Mouse (Mus musculus): Measurements from ENCODE around the gene Prr5. TPM values are rescaled to one million over a fixed set of nuclear protein-coding genes. Genes with fewer than 3 reads are reported as not detected.

Gene Prr5
- polyA plus RNA-seq, 1 experiment: 82.9 TPM

GRCm38 (mm10) chr15:84657384-84658064 lies 11.9 kb upstream of the Prr5 start:
- Histone ChIP-seq H3K4me1 (ENCODE audit: control insufficient read depth, insufficient read depth, insufficient read length, low read length) (0 out of 2 replicates have a peak, but pooled peaks cover 4% of the 10 kb centered on the region), H3K4me3 (ENCODE audit: low read depth, low read length) (no peak overlapping the region), H3K36me3 (ENCODE audit: control insufficient read depth, insufficient read depth, low read length) (no peaks in the 10 kb centered on the region), H3K27me3 (ENCODE audit: control insufficient read depth, insufficient read depth, low read length) (no peaks in the 10 kb centered on the region), H3K27ac (ENCODE audit: insufficient read depth, low read depth, low read length) (no peak overlapping the region)
- TF ChIP-seq POLR2A (IDR thresholded peaks at IDR 0.05; ENCODE audit: low read depth, low read length) (no peak), CTCF (IDR thresholded peaks at IDR 0.05; ENCODE audit: extremely low read depth, insufficient read length, insufficient replicate concordance, low read depth, low read length) (no peak)
- 58% methylated on average over 9 of the region's 9 CpGs for WGBS

GRCm38 (mm10) chr15:84658655-84659054 lies 10.8 kb upstream of the Prr5 start:
- Histone ChIP-seq H3K36me3 (ENCODE audit: control insufficient read depth, insufficient read depth, low read length) (no peaks in the 10 kb centered on the region), H3K27ac (ENCODE audit: insufficient read depth, low read depth, low read length) (no peak overlapping the region), H3K27me3 (ENCODE audit: control insufficient read depth, insufficient read depth, low read length) (peaks cover 7% of the 10 kb centered on the region; the same call in 1 of the 2 replicates), H3K4me3 (ENCODE audit: low read depth, low read length) (no peak overlapping the region), H3K4me1 (ENCODE audit: control insufficient read depth, insufficient read depth, insufficient read length, low read length) (peaks cover 7% of the 10 kb centered on the region)
- WGBS: 74% methylated on average over 5 of the region's 5 CpGs
- TF ChIP-seq CTCF (IDR thresholded peaks at IDR 0.05; ENCODE audit: extremely low read depth, insufficient read length, insufficient replicate concordance, low read depth, low read length) (no peak), POLR2A (IDR thresholded peaks at IDR 0.05; ENCODE audit: low read depth, low read length) (no peak)

- H3K4me3 ChIP-seq (ENCODE audit: low read depth, low read length): no peak overlapping the region
- H3K27ac ChIP-seq (ENCODE audit: insufficient read depth, low read depth, low read length): no peak overlapping the region
- TF ChIP-seq CTCF (IDR thresholded peaks at IDR 0.05; ENCODE audit: extremely low read depth, insufficient read length, insufficient replicate concordance, low read depth, low read length) (no peak), POLR2A (IDR thresholded peaks at IDR 0.05; ENCODE audit: low read depth, low read length) (no peak)
- no peaks in the 10 kb centered on the region for H3K36me3 ChIP-seq (ENCODE audit: control insufficient read depth, insufficient read depth, low read length)
- peaks cover 6% of the 10 kb centered on the region for H3K4me1 ChIP-seq (ENCODE audit: control insufficient read depth, insufficient read depth, insufficient read length, low read length)
- 82% methylated on average over 5 of the region's 5 CpGs for WGBS
- peaks cover 8% of the 10 kb centered on the region; the same call in 1 of the 2 replicates for H3K27me3 ChIP-seq (ENCODE audit: control insufficient read depth, insufficient read depth, low read length)
Measured at GRCm38 (mm10) chr15:84659856-84660255, 9.6 kb upstream of the Prr5 start.

- no peak for TF ChIP-seq POLR2A (IDR thresholded peaks at IDR 0.05; ENCODE audit: low read depth, low read length)
- TF ChIP-seq CTCF (IDR thresholded peaks at IDR 0.05; ENCODE audit: extremely low read depth, insufficient read length, insufficient replicate concordance, low read depth, low read length): no peak
- 78% methylated on average over 5 of the region's 5 CpGs for WGBS
Measured at GRCm38 (mm10) chr15:84661274-84661673, 8.1 kb upstream of the Prr5 start.

GRCm38 (mm10) chr15:84662952-84663684 lies 6.3 kb upstream of the Prr5 start:
- TF ChIP-seq CTCF (IDR thresholded peaks at IDR 0.05; ENCODE audit: extremely low read depth, insufficient read length, insufficient replicate concordance, low read depth, low read length) (no peak), POLR2A (IDR thresholded peaks at IDR 0.05; ENCODE audit: low read depth, low read length) (no peak)
- peak overlapping the region; percentile 64 for H3K4me3 ChIP-seq (ENCODE audit: low read depth, low read length)
- H3K4me1 ChIP-seq (ENCODE audit: control insufficient read depth, insufficient read depth, insufficient read length, low read length): peaks cover 6% of the 10 kb centered on the region
- H3K36me3 ChIP-seq (ENCODE audit: control insufficient read depth, insufficient read depth, low read length): no peaks in the 10 kb centered on the region
- peaks cover 8% of the 10 kb centered on the region; the same call in 1 of the 2 replicates for H3K27me3 ChIP-seq (ENCODE audit: control insufficient read depth, insufficient read depth, low read length)
- H3K27ac ChIP-seq (ENCODE audit: insufficient read depth, low read depth, low read length): no peak overlapping the region
- 1% methylated on average over 56 of the region's 56 CpGs for WGBS

More at GRCm38 (mm10) chr15:84661274-84661673, 8.1 kb upstream of the Prr5 start:
- H3K4me1 ChIP-seq (ENCODE audit: control insufficient read depth, insufficient read depth, insufficient read length, low read length): peaks cover 6% of the 10 kb centered on the region
- peaks cover 8% of the 10 kb centered on the region; the same call in 1 of the 2 replicates for H3K27me3 ChIP-seq (ENCODE audit: control insufficient read depth, insufficient read depth, low read length)
- H3K4me3 ChIP-seq (ENCODE audit: low read depth, low read length): no peak overlapping the region
- H3K27ac ChIP-seq (ENCODE audit: insufficient read depth, low read depth, low read length): no peak overlapping the region
- no peaks in the 10 kb centered on the region for H3K36me3 ChIP-seq (ENCODE audit: control insufficient read depth, insufficient read depth, low read length)

- Histone ChIP-seq H3K27ac (ENCODE audit: insufficient read depth, low read depth, low read length) (no peak overlapping the region), H3K4me1 (ENCODE audit: control insufficient read depth, insufficient read depth, insufficient read length, low read length) (peaks cover 6% of the 10 kb centered on the region), H3K36me3 (ENCODE audit: control insufficient read depth, insufficient read depth, low read length) (no peaks in the 10 kb centered on the region), H3K27me3 (ENCODE audit: control insufficient read depth, insufficient read depth, low read length) (peaks cover 8% of the 10 kb centered on the region; the same call in 1 of the 2 replicates), H3K4me3 (ENCODE audit: low read depth, low read length) (peak overlapping the region; percentile 64)
- WGBS: 71% methylated on average over 10 of the region's 10 CpGs
- no peak for TF ChIP-seq CTCF (IDR thresholded peaks at IDR 0.05; ENCODE audit: extremely low read depth, insufficient read length, insufficient replicate concordance, low read depth, low read length)
- no peak for TF ChIP-seq POLR2A (IDR thresholded peaks at IDR 0.05; ENCODE audit: low read depth, low read length)
Measured at GRCm38 (mm10) chr15:84663685-84664060, 5.7 kb upstream of the Prr5 start.

Measured in small intestine, adult 2 months (tissue).